Mouse (Mus musculus): ENCODE measurements around the gene Zfp652.

DNA sequence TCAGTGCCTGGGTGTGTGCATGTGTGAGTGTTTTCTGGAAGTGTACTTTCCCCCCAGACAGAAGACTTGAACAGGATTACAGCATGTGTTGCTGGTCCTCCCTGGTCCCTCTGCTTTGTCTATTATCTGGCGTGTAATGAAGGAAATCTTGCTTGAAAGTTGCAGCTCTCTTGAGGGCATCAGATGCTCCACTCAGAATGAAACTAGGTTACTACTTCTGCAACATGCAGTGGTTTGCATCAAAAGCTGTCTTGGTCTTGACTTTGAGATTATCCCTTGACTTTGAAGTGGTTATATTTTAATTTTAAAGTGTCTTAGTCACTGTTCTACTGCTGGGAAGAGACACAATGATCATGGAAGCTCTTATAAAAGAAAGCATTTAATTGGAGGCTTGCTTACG lies 22.0 kb downstream of the Zfp652 start:
- TF ChIP-seq CTCF (IDR thresholded peaks at IDR 0.05; ENCODE audit: insufficient read depth, low read length) (no peak), POLR2A (IDR thresholded peaks at IDR 0.05; ENCODE audit: borderline replicate concordance, extremely low read depth, low read depth, low read length) (no peak)

Data from lung, adult 2 months (tissue).